Mouse (Mus musculus) kidney, postnatal 0 days (tissue): Measurements from ENCODE around the gene Usp22. TPM values are rescaled to one million over a fixed set of nuclear protein-coding genes. Genes with fewer than 3 reads are reported as not detected.
A peak's percentile ranks its signal among the peaks of the same experiment; 100 is the strongest.

Experiments used
- ATAC-seq: fragments of 200-750 bp; cut with Nextera tagmentation; replicated peaks from 2 replicates; pipeline ENCODE4 v1.8.0; 2017; ENCODE audit warnings: low read depth, moderate number of reproducible peaks, moderate TSS enrichment, moderate library complexity; ENCODE audit not compliant: low FRiP score
- DNase-seq: peaks from one replicate; pipeline ENCODE4 v3.0.0-alpha.2; 2016; ENCODE audit warnings: low spot score
- H3K27ac ChIP-seq: fragments of 300-500 bp; sonication (generic); 2 replicates; pipeline ENCODE4 v1.5.1; 2014; ENCODE audit warnings: mild to moderate bottlenecking
- H3K27me3 ChIP-seq: fragments of 300-500 bp; sonication (generic); 2 replicates; pipeline ENCODE4 v1.6.1; 2014; ENCODE audit warnings: low read length, mixed read lengths; ENCODE audit not compliant: insufficient read depth
- H3K36me3 ChIP-seq: fragments of 300-500 bp; sonication (generic); 2 replicates; pipeline ENCODE4 v1.6.1; 2014; ENCODE audit warnings: low read length, mixed read lengths; ENCODE audit not compliant: insufficient read depth
- H3K4me1 ChIP-seq: fragments of 300-500 bp; sonication (generic); replicated peaks from 2 replicates; pipeline ENCODE4 v1.6.1; 2014; ENCODE audit warnings: antibody characterized with exemption, low read length, mixed read lengths; ENCODE audit not compliant: insufficient read depth
- H3K4me2 ChIP-seq: fragments of 300-500 bp; sonication (generic); 2 replicates; pipeline ENCODE4 v1.6.1; 2014; ENCODE audit warnings: mild to moderate bottlenecking, low read length, moderate library complexity, mixed read lengths
- H3K4me3 ChIP-seq: fragments of 300-500 bp; sonication (generic); replicated peaks from 2 replicates; pipeline ENCODE4 v1.5.1; 2014; ENCODE audit warnings: low read depth, low read length
- H3K9ac ChIP-seq: fragments of 300-500 bp; sonication (generic); 2 replicates; pipeline ENCODE4 v1.6.1; 2014; ENCODE audit warnings: low read depth, low read length
- H3K9me3 ChIP-seq: fragments of 300-500 bp; sonication (generic); replicated peaks from 2 replicates; pipeline ENCODE4 v1.6.1; 2016; ENCODE audit warnings: low read length, inconsistent platforms, mixed read lengths
- CTCF ChIP-seq: IDR thresholded peaks from 2 replicates; pipeline ENCODE4 v1.5.1; 2016; ENCODE audit warnings: antibody characterized with exemption, low read depth, mild to moderate bottlenecking, moderate library complexity
- WGBS: fragments of 180-500 bp; shearing (Covaris S2); extraction: QIAGEN DNeasy Blood & Tissue Kit; methylation state at CpG from one replicate; pipeline ENCODE4 v1.1.7; 2014; 5-methylcytosine and 5-hydroxymethylcytosine counted together
- polyA plus RNA-seq: library from polyadenylated mRNA; unstranded; fragments of >200 nt; fragmentation: Nextera tagmentation; extraction: Ambion mirVana; gene quantifications from 2 replicates; pipeline ENCODE4 v1.2.1, GENCODE M21; 2015

Gene Usp22
- 73.0 and 85.5 TPM in 2 replicates for polyA plus RNA-seq

GRCm38 (mm10) chr11:61174821-61175658, at the start of gene Usp22:
Usp22 (minus strand) TSS chr11:61175055.
- under 1% methylated on average over 68 of the region's 69 CpGs for WGBS

GRCm38 (mm10) chr11:61224234-61224744, 49.4 kb upstream of the Usp22 start:
- Histone ChIP-seq H3K9me3 (no peaks in the 10 kb centered on the region), H3K4me3 (no peak overlapping the region), H3K4me2 (no peak overlapping the region), H3K9ac (no peak overlapping the region), H3K27ac (no peak overlapping the region), H3K4me1 (no peaks in the 10 kb centered on the region), H3K27me3 (no peaks in the 10 kb centered on the region), H3K36me3 (no peaks in the 10 kb centered on the region)
- no peak for TF ChIP-seq CTCF
- 70% methylated on average over 6 of the region's 6 CpGs for WGBS
- ATAC-seq, result no peak
- no peak for DNase-seq

More at GRCm38 (mm10) chr11:61174821-61175658, at the start of gene Usp22:
- Histone ChIP-seq H3K36me3 (no peaks in the 10 kb centered on the region), H3K9ac (peak within 1 kb of the TSS; percentile 87), H3K4me1 (no peaks in the 10 kb centered on the region; the same call in 1 of the 2 replicates), H3K27ac (peak within 1 kb of the TSS; percentile 94), H3K4me2 (peak within 1 kb of the TSS; percentile 66), H3K27me3 (no peaks in the 10 kb centered on the region), H3K4me3 (peak within 1 kb of the TSS; percentile 89), H3K9me3 (no peaks in the 10 kb centered on the region)
- peak; percentile 3; the same call in 1 of the 2 replicates for TF ChIP-seq CTCF
- DNase-seq (peak; percentile 100), ATAC-seq (peak; percentile 99)

- DNase-seq (no peak), ATAC-seq (no peak)
- no peak for TF ChIP-seq CTCF
- Histone ChIP-seq H3K4me3 (no peak overlapping the region), H3K27ac (no peak overlapping the region), H3K36me3 (no peaks in the 10 kb centered on the region), H3K4me2 (no peak overlapping the region), H3K9me3 (no peaks in the 10 kb centered on the region), H3K9ac (no peak overlapping the region), H3K4me1 (no peaks in the 10 kb centered on the region), H3K27me3 (no peaks in the 10 kb centered on the region)
- WGBS, result 86% methylated on average over 9 of the region's 9 CpGs
Measured at GRCm38 (mm10) chr11:61222971-61223745, 48.3 kb upstream of the Usp22 start.

- TF ChIP-seq CTCF, result no peak
- H3K4me3 ChIP-seq, result no peak overlapping the region
- no peak overlapping the region for H3K4me2 ChIP-seq
- no peaks in the 10 kb centered on the region for H3K9me3 ChIP-seq
- no peak overlapping the region for H3K9ac ChIP-seq
- H3K27me3 ChIP-seq, result no peaks in the 10 kb centered on the region
- no peaks in the 10 kb centered on the region for H3K36me3 ChIP-seq
- no peak overlapping the region for H3K27ac ChIP-seq
- no peak for DNase-seq
- no peak for ATAC-seq
- H3K4me1 ChIP-seq, result no peaks in the 10 kb centered on the region
- 71% methylated on average over 1 of the region's 1 CpGs for WGBS
Measured at GRCm38 (mm10) chr11:61222007-61222406, 47.2 kb upstream of the Usp22 start.

- Histone ChIP-seq H3K27me3 (no peaks in the 10 kb centered on the region), H3K4me2 (no peak overlapping the region), H3K36me3 (no peaks in the 10 kb centered on the region), H3K9me3 (no peaks in the 10 kb centered on the region), H3K27ac (no peak overlapping the region), H3K9ac (no peak overlapping the region), H3K4me1 (no peaks in the 10 kb centered on the region), H3K4me3 (no peak overlapping the region)
- TF ChIP-seq CTCF, result peak; percentile 44; the same call in 1 of the 2 replicates
- 66% methylated on average over 9 of the region's 9 CpGs for WGBS
- ATAC-seq (no peak), DNase-seq (peak; percentile 29)
Measured at GRCm38 (mm10) chr11:61220156-61220881, 45.5 kb upstream of the Usp22 start.
